Mouse (Mus musculus): ENCODE measurements around the gene Prph. TPM values are rescaled to one million over a fixed set of nuclear protein-coding genes. Genes with fewer than 3 reads are reported as not detected.

Gene Prph
- total and polyA plus RNA-seq, 2 experiments from 2014 or later = 50.0 to 62.6 TPM

GRCm38 (mm10) chr15:99088292-99088691, 33.3 kb downstream of the Prph start:
- no peaks in the 10 kb centered on the region for H3K9me3 ChIP-seq (ENCODE audit: low read length)
- TF ChIP-seq CTCF (IDR thresholded peaks at IDR 0.05; ENCODE audit: low read depth) = peak; percentile 66
- H3K4me3 ChIP-seq (ENCODE audit: low read length) = peak overlapping the region; percentile 27
- H3K27me3 ChIP-seq (ENCODE audit: insufficient read depth, low read length) = peaks cover 42% of the 10 kb centered on the region
- H3K4me1 ChIP-seq (ENCODE audit: insufficient read depth, low read length) = no peaks in the 10 kb centered on the region
- 0 out of 2 replicates have a peak overlapping the region, but pooled peaks have one; percentile 13 for H3K9ac ChIP-seq (replicated peaks; ENCODE audit: low read length)
- H3K27ac ChIP-seq = no peak overlapping the region
- peak; percentile 80 for ATAC-seq
- no peaks in the 10 kb centered on the region for H3K36me3 ChIP-seq (ENCODE audit: insufficient read depth, low read length)
- DNase-seq (ENCODE audit: low spot score) = peak; percentile 86
- 3% methylated on average over 26 of the region's 27 CpGs for WGBS
- H3K4me2 ChIP-seq (ENCODE audit: low read depth, low read length) = peak overlapping the region; percentile 48

DNA sequence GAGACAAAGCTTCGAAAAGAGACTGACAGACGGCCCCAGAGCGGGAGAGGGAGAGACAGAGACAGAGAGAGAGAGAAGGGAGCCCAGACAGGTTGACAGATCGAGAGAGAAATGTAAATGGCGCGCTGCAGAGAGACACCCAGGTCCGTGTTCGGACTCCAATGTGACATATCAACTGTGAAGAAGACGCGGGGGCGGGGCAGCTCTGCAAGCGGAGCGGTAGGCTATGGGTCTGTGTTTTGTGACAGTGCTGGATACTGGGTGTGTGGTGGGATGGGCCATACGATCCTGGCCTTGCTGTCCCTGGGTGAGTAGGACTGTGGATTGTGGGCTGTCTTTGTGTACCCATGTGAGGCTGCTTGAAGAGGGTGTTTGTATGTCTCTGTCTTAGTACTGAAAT, 34.1 kb downstream of the Prph start:
- 12% methylated on average over 14 of the region's 14 CpGs for WGBS
- no peaks in the 10 kb centered on the region for H3K9me3 ChIP-seq (ENCODE audit: low read length)
- no peak overlapping the region for H3K4me3 ChIP-seq (ENCODE audit: low read length)
- DNase-seq (ENCODE audit: low spot score) (no peak), ATAC-seq (no peak)
- no peaks in the 10 kb centered on the region for H3K36me3 ChIP-seq (ENCODE audit: insufficient read depth, low read length)
- H3K9ac ChIP-seq (replicated peaks; ENCODE audit: low read length) = no peak overlapping the region
- peak overlapping the region; percentile 48; the same call in 1 of the 2 replicates for H3K4me2 ChIP-seq (ENCODE audit: low read depth, low read length)
- TF ChIP-seq CTCF (IDR thresholded peaks at IDR 0.05; ENCODE audit: low read depth) = no peak
- H3K27ac ChIP-seq = no peak overlapping the region
- H3K4me1 ChIP-seq (ENCODE audit: insufficient read depth, low read length) = 0 out of 2 replicates have a peak, but pooled peaks cover 3% of the 10 kb centered on the region
- peaks cover 42% of the 10 kb centered on the region for H3K27me3 ChIP-seq (ENCODE audit: insufficient read depth, low read length)

- TF ChIP-seq CTCF (IDR thresholded peaks at IDR 0.05; ENCODE audit: low read depth) = no peak
- peaks cover 9% of the 10 kb centered on the region; the same call in 1 of the 2 replicates for H3K4me1 ChIP-seq (ENCODE audit: insufficient read depth, low read length)
- peak within 1 kb of the TSS; percentile 22; the same call in 1 of the 2 replicates for H3K27ac ChIP-seq
- DNase-seq (ENCODE audit: low spot score) (no peak), ATAC-seq (no peak)
- H3K4me3 ChIP-seq (ENCODE audit: low read length) = peak within 1 kb of the TSS; percentile 47
- 38% methylated on average over 8 of the region's 8 CpGs for WGBS
- H3K9ac ChIP-seq (replicated peaks; ENCODE audit: low read length) = peak within 1 kb of the TSS; percentile 57
- no peaks in the 10 kb centered on the region for H3K36me3 ChIP-seq (ENCODE audit: insufficient read depth, low read length)
- peaks cover 34% of the 10 kb centered on the region for H3K27me3 ChIP-seq (ENCODE audit: insufficient read depth, low read length)
- no peaks in the 10 kb centered on the region for H3K9me3 ChIP-seq (ENCODE audit: low read length)
- peak within 1 kb of the TSS; percentile 95 for H3K4me2 ChIP-seq (ENCODE audit: low read depth, low read length)
Measured at GRCm38 (mm10) chr15:99092870-99093269, 37.9 kb downstream of the Prph start, which contains the start of gene Dnajc22. Dnajc22 (plus strand) TSS chr15:99093170.

DNA sequence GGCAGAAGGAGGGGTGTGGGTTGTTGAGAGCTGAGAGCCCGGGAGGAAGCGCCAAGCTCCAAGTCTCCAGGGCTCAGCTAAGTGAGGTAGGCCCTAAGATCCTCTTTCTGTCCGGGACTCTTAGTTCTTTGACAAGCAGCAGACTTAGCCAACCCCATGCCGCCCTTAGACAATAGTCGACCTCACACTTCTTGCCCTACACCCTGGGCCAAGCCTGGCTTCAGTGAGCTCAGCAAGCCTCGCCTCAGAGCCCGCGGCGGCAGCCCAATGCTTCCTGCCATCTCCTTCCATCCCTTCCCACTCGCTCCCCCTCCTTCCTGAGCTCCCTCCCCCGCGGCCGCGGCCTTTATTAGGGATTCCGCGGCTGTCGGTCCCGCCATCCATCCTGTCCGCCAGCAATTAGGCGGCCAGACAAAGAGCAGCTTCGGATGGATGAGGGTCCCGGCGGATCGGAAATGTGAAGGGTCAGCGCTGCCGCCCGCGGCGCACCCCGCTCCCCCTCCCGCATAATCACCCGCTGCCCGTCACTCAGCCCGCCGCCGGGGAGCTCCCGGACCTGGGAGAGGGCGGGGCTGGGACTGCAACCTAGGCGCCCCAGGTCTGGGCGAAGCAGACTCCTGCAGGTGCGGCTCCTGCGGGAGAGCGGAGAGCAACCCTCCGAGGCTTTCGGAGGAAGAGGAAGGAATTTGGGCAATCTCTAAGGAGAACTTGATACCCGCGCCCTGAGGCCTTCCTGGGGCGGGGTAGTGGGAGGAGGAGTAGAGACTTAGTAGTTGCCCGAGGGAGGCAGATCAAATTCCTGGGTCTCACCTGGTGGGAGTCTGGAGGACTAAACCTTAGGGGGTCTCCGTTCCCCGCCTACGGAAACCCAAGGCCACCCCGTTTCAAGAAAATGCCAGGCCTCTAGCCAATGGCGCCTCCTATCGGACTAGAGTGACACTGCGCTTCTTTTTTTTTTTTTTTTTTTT, 38.6 kb downstream of the Prph start:
- 1% methylated on average over 56 of the region's 56 CpGs for WGBS
- peak; percentile 19; the same call in 1 of the 2 replicates for ATAC-seq
- peak; percentile 61 for TF ChIP-seq CTCF (IDR thresholded peaks at IDR 0.05; ENCODE audit: low read depth)
- no peaks in the 10 kb centered on the region for H3K9me3 ChIP-seq (ENCODE audit: low read length)
- peaks cover 9% of the 10 kb centered on the region; the same call in 1 of the 2 replicates for H3K4me1 ChIP-seq (ENCODE audit: insufficient read depth, low read length)
- H3K27ac ChIP-seq = peak overlapping the region; percentile 22; the same call in 1 of the 2 replicates
- H3K27me3 ChIP-seq (ENCODE audit: insufficient read depth, low read length) = peaks cover 34% of the 10 kb centered on the region
- peak overlapping the region; percentile 47 for H3K4me3 ChIP-seq (ENCODE audit: low read length)
- H3K36me3 ChIP-seq (ENCODE audit: insufficient read depth, low read length) = no peaks in the 10 kb centered on the region
- H3K4me2 ChIP-seq (ENCODE audit: low read depth, low read length) = peak overlapping the region; percentile 95
- peak; percentile 65 for DNase-seq (ENCODE audit: low spot score)
- peak overlapping the region; percentile 57 for H3K9ac ChIP-seq (replicated peaks; ENCODE audit: low read length)

- Histone ChIP-seq H3K9ac (replicated peaks; ENCODE audit: low read length) (no peak overlapping the region), H3K4me1 (ENCODE audit: insufficient read depth, low read length) (peaks cover 9% of the 10 kb centered on the region; the same call in 1 of the 2 replicates), H3K36me3 (ENCODE audit: insufficient read depth, low read length) (no peaks in the 10 kb centered on the region), H3K27me3 (ENCODE audit: insufficient read depth, low read length) (peaks cover 34% of the 10 kb centered on the region), H3K9me3 (ENCODE audit: low read length) (no peaks in the 10 kb centered on the region), H3K27ac (no peak overlapping the region), H3K4me2 (ENCODE audit: low read depth, low read length) (peak overlapping the region; percentile 27; the same call in 1 of the 2 replicates), H3K4me3 (ENCODE audit: low read length) (no peak overlapping the region)
- DNase-seq (ENCODE audit: low spot score) (peak; percentile 49), ATAC-seq (peak; percentile 38; the same call in 1 of the 2 replicates)
- TF ChIP-seq CTCF (IDR thresholded peaks at IDR 0.05; ENCODE audit: low read depth) = no peak
- 3% methylated on average over 27 of the region's 27 CpGs for WGBS
Measured at GRCm38 (mm10) chr15:99094631-99095270, 39.8 kb downstream of the Prph start.

GRCm38 (mm10) chr15:99095356-99095755, 40.4 kb downstream of the Prph start:
- Histone ChIP-seq H3K36me3 (ENCODE audit: insufficient read depth, low read length) (no peaks in the 10 kb centered on the region), H3K27me3 (ENCODE audit: insufficient read depth, low read length) (peaks cover 34% of the 10 kb centered on the region), H3K9me3 (ENCODE audit: low read length) (no peaks in the 10 kb centered on the region), H3K4me3 (ENCODE audit: low read length) (no peak overlapping the region), H3K4me2 (ENCODE audit: low read depth, low read length) (0 out of 2 replicates have a peak overlapping the region, but pooled peaks have one; percentile 27), H3K4me1 (ENCODE audit: insufficient read depth, low read length) (peaks cover 9% of the 10 kb centered on the region; the same call in 1 of the 2 replicates), H3K9ac (replicated peaks; ENCODE audit: low read length) (no peak overlapping the region), H3K27ac (no peak overlapping the region)
- WGBS = 27% methylated on average over 6 of the region's 6 CpGs
- no peak for TF ChIP-seq CTCF (IDR thresholded peaks at IDR 0.05; ENCODE audit: low read depth)
- ATAC-seq (no peak), DNase-seq (ENCODE audit: low spot score) (no peak)

All from hindbrain, postnatal 0 days (tissue).